Mouse (Mus musculus) embryonic facial prominence, embryonic 13.5 days (tissue): ENCODE results near the gene Ptma. TPM values are rescaled to one million over a fixed set of nuclear protein-coding genes. Genes with fewer than 3 reads are reported as not detected.
"Not testable (repeated sequence)": the region's sequence is repeated elsewhere in the genome, so short reads cannot be mapped to it uniquely, and the experiment has no call there.

ENCODE experiments used
- ATAC-seq: fragments of 200-750 bp; cut with Nextera tagmentation; 2 replicates; pipeline ENCODE4 v1.8.0; 2017; ENCODE audit warnings: low read depth; ENCODE audit not compliant: insufficient number of reproducible peaks, insufficient read depth, low FRiP score, low TSS enrichment
- H3K27ac ChIP-seq: fragments of 300-500 bp; sonication (generic); 2 replicates; pipeline ENCODE4 v1.5.1; 2015; ENCODE audit warnings: moderate library complexity, mild to moderate bottlenecking, inconsistent platforms
- H3K27me3 ChIP-seq: fragments of 300-500 bp; sonication (generic); 2 replicates; pipeline ENCODE4 v1.6.1; 2015; ENCODE audit warnings: mild to moderate bottlenecking, inconsistent platforms
- H3K36me3 ChIP-seq: fragments of 300-500 bp; sonication (generic); 2 replicates; pipeline ENCODE4 v1.6.1; 2015; ENCODE audit warnings: mild to moderate bottlenecking, inconsistent platforms
- H3K4me1 ChIP-seq: fragments of 300-500 bp; sonication (generic); 2 replicates; pipeline ENCODE4 v1.6.1; 2015; ENCODE audit warnings: inconsistent platforms
- H3K4me2 ChIP-seq: fragments of 300-500 bp; sonication (generic); 2 replicates; pipeline ENCODE4 v1.6.1; 2015; ENCODE audit warnings: moderate library complexity, mild to moderate bottlenecking, inconsistent platforms
- H3K4me3 ChIP-seq: fragments of 300-500 bp; sonication (generic); 2 replicates; pipeline ENCODE4 v1.5.1; 2015; ENCODE audit warnings: mild to moderate bottlenecking, inconsistent platforms
- H3K9ac ChIP-seq: fragments of 300-500 bp; sonication (generic); 2 replicates; pipeline ENCODE4 v1.6.1; 2015; ENCODE audit warnings: mild to moderate bottlenecking, inconsistent platforms
- H3K9me3 ChIP-seq: fragments of 300-500 bp; sonication (generic); 2 replicates; pipeline ENCODE4 v1.6.1; 2016; ENCODE audit warnings: inconsistent platforms
- WGBS: fragments of 180-500 bp; shearing (Covaris S2); methylation state at CpG from one replicate; pipeline ENCODE4 v1.1.7; 2015; ENCODE audit warnings: mixed read lengths; 5-methylcytosine and 5-hydroxymethylcytosine counted together
- polyA plus RNA-seq: library from polyadenylated mRNA; unstranded; fragments of >200 nt; fragmentation: Nextera tagmentation; extraction: Ambion mirVana; gene quantifications from 2 replicates; pipeline ENCODE4 v1.2.1, GENCODE M21; 2015

The Ptma gene
- polyA plus RNA-seq, result 3,278 and 3,456 TPM in 2 replicates

DNA sequence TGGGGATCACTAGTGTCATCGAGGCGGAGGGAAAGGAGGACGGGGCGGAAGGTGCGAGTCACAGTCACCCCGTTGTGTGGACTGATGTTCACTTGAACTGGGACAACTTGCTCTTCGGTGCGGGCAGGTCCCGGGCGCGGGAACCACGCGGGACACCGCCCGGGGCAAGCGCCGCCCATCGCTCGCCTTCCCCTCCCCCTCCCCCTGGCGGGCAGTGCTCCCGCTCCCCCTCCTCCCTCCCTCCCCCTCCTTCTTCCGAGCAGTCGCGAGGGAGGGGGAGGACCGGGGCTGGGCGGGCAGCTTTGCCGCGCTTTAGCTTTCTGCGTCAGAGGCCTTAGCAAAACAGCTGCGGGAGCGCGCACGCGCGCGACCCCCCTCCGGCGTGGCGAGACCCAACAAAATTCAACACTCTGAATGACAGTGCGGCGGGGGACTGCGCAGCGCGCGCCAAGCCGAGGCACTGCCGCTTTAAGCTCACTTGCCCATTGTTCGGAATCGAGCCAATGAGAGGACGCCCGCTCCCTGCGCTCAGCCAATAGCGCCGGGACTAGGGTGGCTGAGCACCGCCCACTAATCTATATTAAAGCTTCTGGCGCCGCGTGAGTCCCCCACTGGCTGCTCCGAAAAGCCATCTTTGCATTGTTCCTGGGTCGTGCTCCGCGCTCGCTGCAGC, at the start of gene Ptma:
TSS of gene Ptma (plus strand) at position 611 of the 673 bp plus-strand sequence.
- Histone ChIP-seq H3K9ac (peak within 1 kb of the TSS; percentile 100), H3K4me3 (peak within 1 kb of the TSS; percentile 98), H3K27ac (peak within 1 kb of the TSS; percentile 100), H3K4me2 (peak within 1 kb of the TSS; percentile 92), H3K4me1 (peaks cover 47% of the 10 kb centered on the region), H3K36me3 (peaks cover 26% of the 10 kb centered on the region), H3K9me3 (no peaks in the 10 kb centered on the region), H3K27me3 (no peaks in the 10 kb centered on the region)
- under 1% methylated on average over 59 of the region's 63 CpGs for WGBS
- ATAC-seq, result peak; percentile 95

DNA sequence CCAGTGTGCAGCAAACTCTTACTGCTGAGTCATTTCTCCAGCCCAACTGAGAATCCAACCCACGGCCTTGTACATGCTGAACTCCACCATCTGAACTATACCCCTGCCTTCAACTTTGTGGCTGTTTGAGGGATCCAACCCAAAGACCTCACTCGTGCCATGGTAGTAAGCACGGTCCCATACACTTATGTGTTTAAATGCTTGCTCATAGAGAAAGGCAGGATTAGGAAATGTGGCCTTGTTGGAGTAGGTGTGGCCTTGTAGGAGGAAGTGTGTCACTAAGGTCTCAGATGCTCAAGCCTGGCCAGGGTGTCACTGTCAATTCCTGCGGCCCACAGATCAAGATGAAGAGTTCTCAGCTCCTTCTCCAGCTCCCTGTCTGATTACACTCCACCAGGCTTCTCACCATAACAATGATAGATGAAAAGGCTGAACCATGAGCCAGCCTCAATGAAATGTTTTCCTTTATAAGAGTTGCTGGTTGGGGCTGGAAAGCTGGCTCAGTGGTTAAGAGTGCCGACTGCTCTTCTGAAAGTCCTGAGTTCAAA, 48.7 kb upstream of the Ptma start:
- Histone ChIP-seq H3K36me3 (no peaks in the 10 kb centered on the region), H3K27ac (no peak overlapping the region), H3K9ac (no peak overlapping the region), H3K4me3 (no peak overlapping the region), H3K27me3 (no peaks in the 10 kb centered on the region), H3K9me3 (no peaks in the 10 kb centered on the region), H3K4me1 (peaks cover 9% of the 10 kb centered on the region), H3K4me2 (no peak overlapping the region)
- WGBS, result 91% methylated on average over 5 of the region's 5 CpGs
- ATAC-seq, result no peak

DNA sequence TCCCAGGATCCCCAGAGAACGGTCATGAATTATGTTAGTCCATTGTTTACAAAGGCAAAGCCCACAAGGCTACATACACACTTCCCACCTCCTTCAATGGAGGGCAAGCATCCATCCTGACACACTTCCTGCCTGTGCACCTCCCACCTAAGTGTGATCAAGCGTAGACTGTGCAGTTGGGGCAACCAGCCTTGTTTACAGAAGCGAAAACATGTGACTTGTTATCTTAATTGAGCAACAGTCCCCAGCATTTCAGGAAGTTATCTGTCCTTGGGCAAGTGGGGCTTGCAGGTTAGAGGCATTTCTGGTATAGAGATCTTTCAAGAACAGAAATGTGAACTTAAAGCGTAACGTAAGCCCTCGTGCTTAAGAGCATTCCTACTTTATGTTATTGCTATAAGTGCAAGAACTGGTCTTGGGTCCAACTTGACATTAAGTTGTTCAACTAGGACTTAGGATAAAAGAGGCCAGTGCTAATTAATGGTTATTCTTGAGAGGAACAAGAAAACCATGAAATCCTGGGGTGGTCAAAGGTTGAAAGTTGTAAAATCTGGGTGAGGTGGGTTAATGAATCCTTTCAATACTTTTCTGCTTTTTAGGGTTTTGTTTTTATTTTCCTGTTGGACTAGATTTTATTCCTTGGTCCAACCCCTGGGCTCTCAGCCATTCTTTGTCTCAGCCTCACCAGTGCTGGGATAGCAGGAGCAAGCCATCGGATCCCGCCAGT, 47.3 kb upstream of the Ptma start:
- WGBS, result 76% methylated on average over 8 of the region's 8 CpGs
- no peak for ATAC-seq

DNA sequence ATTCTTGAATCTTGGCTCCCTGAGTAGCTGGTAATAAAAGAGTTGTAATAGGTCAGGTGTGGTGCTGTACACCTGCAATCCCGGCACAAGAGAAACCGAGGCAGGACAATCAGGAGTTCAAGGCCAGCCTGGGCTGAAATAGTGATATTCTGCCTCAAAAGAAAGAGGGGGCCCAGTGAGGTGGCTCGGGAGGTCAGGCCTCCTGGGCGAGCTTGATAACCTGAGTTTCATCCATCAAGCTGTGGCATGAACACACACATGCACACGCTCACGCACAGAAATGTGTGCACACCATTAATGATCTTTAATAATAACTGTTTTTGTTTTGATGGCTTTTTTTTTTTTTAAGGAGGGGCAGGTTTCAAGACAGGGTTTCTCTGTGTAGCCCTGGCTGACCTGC, 46.2 kb upstream of the Ptma start:
- no peaks in the 10 kb centered on the region for H3K27me3 ChIP-seq
- no peak overlapping the region for H3K4me3 ChIP-seq
- no peak overlapping the region for H3K9ac ChIP-seq
- H3K9me3 ChIP-seq, result no peaks in the 10 kb centered on the region
- ATAC-seq, result no peak
- H3K36me3 ChIP-seq, result no peaks in the 10 kb centered on the region
- 95% methylated on average over 6 of the region's 6 CpGs for WGBS
- H3K27ac ChIP-seq, result no peak overlapping the region
- no peak overlapping the region for H3K4me2 ChIP-seq
- peaks cover 6% of the 10 kb centered on the region; the same call in 1 of the 2 replicates for H3K4me1 ChIP-seq

More for the DNA sequence above, 47.3 kb upstream of the Ptma start:
- no peaks in the 10 kb centered on the region for H3K9me3 ChIP-seq
- no peak overlapping the region for H3K9ac ChIP-seq
- no peaks in the 10 kb centered on the region for H3K36me3 ChIP-seq
- H3K4me2 ChIP-seq, result no peak overlapping the region
- no peaks in the 10 kb centered on the region for H3K27me3 ChIP-seq
- H3K4me1 ChIP-seq, result peaks cover 6% of the 10 kb centered on the region; the same call in 1 of the 2 replicates
- no peak overlapping the region for H3K27ac ChIP-seq
- H3K4me3 ChIP-seq, result no peak overlapping the region

DNA sequence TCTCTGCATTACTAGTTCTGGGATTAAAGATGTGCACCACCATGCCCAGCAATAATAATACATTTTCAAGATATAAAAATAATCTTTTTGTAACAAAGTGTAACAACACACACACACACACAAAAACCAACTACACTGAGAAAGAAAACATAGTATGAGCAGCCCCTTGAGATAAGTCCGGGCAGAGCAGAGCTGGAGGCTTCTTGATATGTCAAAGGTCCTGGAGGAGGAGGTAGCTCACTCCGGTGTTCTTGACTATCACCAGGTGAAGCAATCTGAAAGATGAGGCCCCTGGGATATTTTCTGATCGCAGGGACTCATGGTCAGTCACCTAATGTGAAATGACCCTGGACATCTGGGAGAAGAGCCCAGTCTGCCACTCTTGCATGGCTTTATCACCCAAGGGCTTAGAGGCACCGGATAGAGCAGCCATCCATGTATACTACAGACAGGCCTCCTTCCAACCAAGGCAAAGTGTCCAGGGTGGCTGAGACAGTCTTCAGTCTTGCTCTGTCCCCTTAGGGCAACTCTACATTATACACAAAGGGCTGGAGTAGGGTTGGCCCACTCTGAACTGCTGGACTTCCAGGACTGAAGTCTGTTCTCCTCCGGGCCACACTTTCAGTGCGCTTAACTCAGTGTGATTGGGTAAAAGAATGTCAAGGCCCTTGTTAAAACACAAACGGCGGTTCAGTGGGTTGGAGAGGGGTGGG, 45.6 kb upstream of the Ptma start:
- Histone ChIP-seq H3K4me3 (no peak overlapping the region), H3K27ac (peak overlapping the region; percentile 69; the same call in 1 of the 2 replicates), H3K9me3 (no peaks in the 10 kb centered on the region), H3K4me1 (peaks cover 6% of the 10 kb centered on the region; the same call in 1 of the 2 replicates), H3K9ac (no peak overlapping the region), H3K36me3 (no peaks in the 10 kb centered on the region), H3K27me3 (no peaks in the 10 kb centered on the region), H3K4me2 (no peak overlapping the region)
- ATAC-seq, result no peak
- WGBS, result 76% methylated on average over 8 of the region's 8 CpGs

DNA sequence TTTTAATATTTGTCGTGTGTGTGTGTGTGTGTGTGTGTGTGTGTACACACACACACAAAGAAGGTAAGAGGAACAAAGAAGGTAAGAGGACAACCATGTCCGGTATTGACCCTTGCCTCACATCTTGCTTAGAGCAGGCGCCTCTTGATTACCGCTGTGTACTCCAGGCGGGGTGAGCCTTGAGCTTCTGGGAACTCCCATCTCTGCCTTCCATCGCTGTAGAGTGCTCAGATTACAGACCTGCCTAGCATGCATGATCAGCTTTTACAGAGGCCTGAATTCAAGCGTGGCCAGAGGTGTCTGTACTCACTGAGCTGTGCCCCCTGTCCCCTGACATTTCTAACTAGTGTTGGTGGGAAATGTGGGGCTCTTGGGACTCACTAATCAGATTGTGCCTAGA, 45.1 kb upstream of the Ptma start:
- WGBS, result 59% methylated on average over 7 of the region's 7 CpGs
- Histone ChIP-seq H3K4me1 (peaks cover 6% of the 10 kb centered on the region; the same call in 1 of the 2 replicates), H3K4me2 (no peak overlapping the region), H3K27ac (peak overlapping the region; percentile 69), H3K36me3 (no peaks in the 10 kb centered on the region), H3K4me3 (no peak overlapping the region), H3K27me3 (no peaks in the 10 kb centered on the region), H3K9ac (0 out of 2 replicates have a peak overlapping the region, but pooled peaks have one; percentile 8), H3K9me3 (no peaks in the 10 kb centered on the region)
- no peak for ATAC-seq

DNA sequence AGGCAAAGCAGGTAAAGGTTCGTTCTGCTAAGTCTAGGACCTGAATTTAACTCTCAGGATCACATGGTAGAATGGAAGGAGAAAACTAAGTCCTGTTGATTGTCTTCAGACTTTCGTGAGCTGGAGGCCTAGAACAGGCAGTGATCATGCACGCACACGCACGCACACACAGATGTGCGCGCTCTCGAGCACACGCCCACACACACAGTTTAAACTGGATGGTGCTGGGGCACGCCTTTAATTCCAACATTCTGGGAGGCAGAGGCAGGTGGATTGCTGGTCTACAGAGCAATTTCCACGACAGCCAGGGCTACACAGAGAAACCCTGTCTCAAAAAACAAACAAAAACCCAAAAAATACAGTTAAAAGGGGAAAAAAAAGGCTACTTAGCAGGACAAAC, 44.2 kb upstream of the Ptma start:
- no peak overlapping the region for H3K9ac ChIP-seq
- peak overlapping the region; percentile 69 for H3K27ac ChIP-seq
- H3K4me3 ChIP-seq, result no peak overlapping the region
- 74% methylated on average over 11 of the region's 11 CpGs for WGBS
- H3K36me3 ChIP-seq, result no peaks in the 10 kb centered on the region
- no peak for ATAC-seq
- peaks cover 6% of the 10 kb centered on the region; the same call in 1 of the 2 replicates for H3K4me1 ChIP-seq
- no peaks in the 10 kb centered on the region for H3K27me3 ChIP-seq
- H3K9me3 ChIP-seq, result no peaks in the 10 kb centered on the region
- H3K4me2 ChIP-seq, result no peak overlapping the region

DNA sequence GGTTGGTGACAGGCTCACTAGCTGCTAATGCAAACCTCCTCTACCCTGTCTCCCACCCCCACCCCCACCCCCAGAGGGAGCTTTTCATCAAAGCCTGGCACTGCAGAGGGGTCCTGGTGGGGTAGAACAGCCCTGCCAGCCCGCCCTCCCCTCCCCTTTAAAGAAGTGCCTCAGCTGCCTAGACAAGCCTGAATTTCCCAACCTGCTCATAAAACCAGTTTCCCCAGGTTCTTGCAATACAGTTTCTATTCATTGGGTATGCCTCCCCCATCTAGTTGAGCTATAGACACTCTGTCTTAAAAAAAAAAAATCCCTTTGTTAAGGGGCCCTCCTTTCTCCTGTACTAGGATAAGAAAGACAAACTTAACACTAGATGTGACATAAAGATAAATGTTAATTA, 43.8 kb upstream of the Ptma start:
- Histone ChIP-seq H3K27ac (peak overlapping the region; percentile 74; the same call in 1 of the 2 replicates), H3K4me1 (peaks cover 6% of the 10 kb centered on the region; the same call in 1 of the 2 replicates), H3K27me3 (no peaks in the 10 kb centered on the region), H3K4me2 (no peak overlapping the region), H3K9ac (no peak overlapping the region), H3K36me3 (no peaks in the 10 kb centered on the region), H3K4me3 (no peak overlapping the region), H3K9me3 (no peaks in the 10 kb centered on the region)
- 29% methylated on average over 1 of the region's 1 CpGs for WGBS
- no peak for ATAC-seq

DNA sequence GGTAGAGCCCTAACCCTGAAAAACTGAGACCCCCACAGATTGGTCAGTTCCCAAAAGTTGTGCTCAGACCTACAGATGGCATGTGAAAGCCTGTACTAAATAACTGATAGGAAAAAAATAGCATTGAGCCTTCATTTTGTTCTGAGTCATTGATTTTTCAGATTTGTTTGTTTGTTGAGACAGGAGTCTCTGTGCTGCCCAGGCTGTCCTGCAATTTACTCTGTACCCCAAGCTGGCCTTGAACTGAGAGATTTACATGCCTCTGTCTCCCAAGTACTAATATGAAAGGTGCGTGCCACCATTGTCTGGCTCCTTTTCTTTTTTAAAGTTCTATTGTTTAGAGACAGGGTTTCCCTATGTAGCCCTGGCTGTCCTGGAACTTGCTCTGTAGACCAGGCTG, 41.2 kb upstream of the Ptma start:
- no peak overlapping the region for H3K27ac ChIP-seq
- H3K27me3 ChIP-seq, result no peaks in the 10 kb centered on the region
- H3K9ac ChIP-seq, result no peak overlapping the region
- H3K9me3 ChIP-seq, result no peaks in the 10 kb centered on the region
- WGBS, result 100% methylated on average over 1 of the region's 1 CpGs
- H3K36me3 ChIP-seq, result no peaks in the 10 kb centered on the region
- peaks cover 16% of the 10 kb centered on the region for H3K4me1 ChIP-seq
- H3K4me3 ChIP-seq, result no peak overlapping the region
- H3K4me2 ChIP-seq, result no peak overlapping the region
- no peak for ATAC-seq

DNA sequence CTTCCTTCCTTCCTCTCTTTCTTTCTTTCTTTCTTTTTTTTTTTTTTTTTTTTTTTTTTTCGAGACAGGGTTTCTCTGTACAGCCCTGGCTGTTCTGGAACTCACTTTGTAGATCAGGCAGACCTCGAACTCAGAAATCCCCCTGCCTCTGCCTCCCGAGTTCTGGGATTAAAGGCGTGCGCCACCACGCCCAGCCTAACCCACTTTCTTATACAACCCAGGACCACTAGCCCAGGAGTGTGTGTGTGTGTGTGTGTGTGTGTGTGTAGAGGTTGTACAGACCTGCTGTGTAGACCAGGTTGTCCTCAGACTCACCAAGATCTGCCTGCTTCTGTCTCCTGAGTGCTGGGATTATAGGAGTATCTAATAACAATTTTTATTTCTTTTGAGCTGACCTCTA, 40.7 kb upstream of the Ptma start:
- H3K27ac ChIP-seq, ATAC-seq, H3K9me3 ChIP-seq, H3K9ac ChIP-seq, H3K4me2 ChIP-seq, H3K36me3 ChIP-seq, H3K27me3 ChIP-seq, H3K4me3 ChIP-seq: not testable (repeated sequence)
- 97% methylated on average over 6 of the region's 6 CpGs for WGBS
- peaks cover 19% of the 10 kb centered on the region for H3K4me1 ChIP-seq

DNA sequence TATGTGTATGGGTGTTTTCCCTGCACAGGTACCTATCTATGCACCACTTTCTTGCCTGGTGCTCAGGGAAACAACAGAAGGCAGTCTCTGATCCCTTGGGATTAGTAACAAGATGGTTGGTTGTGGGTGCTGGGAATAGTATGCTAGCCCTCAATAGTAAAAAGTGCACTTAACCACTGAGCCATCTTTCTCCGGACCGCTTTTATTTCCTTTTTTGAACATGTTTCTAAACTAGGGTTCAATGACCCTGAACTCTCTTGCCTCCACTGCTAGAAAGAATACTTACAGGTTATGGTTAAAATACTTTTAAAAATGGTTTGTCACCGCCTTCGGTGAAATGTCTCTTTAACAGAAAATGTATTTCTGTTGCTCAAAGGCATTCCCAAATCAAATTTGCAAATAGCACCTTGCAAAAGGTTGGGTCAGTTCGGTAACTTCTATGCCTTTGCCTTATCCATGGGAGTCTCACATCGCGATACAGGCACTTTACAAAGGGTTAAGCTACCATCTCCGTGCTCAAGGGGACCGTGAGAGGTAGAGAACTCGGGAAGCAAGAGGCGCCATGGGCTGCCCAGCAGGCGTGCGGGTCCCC, 39.7 kb upstream of the Ptma start:
- Histone ChIP-seq H3K4me1 (peaks cover 26% of the 10 kb centered on the region), H3K4me3 (peak overlapping the region; percentile 70), H3K27me3 (no peaks in the 10 kb centered on the region), H3K9ac (peak overlapping the region; percentile 88), H3K36me3 (no peaks in the 10 kb centered on the region), H3K4me2 (peak overlapping the region; percentile 80), H3K27ac (peak overlapping the region; percentile 98), H3K9me3 (no peaks in the 10 kb centered on the region)
- no peak for ATAC-seq
- WGBS, result 10% methylated on average over 13 of the region's 13 CpGs
